Mouse (Mus musculus): ENCODE results near the gene Arl10. TPM values are rescaled to one million over a fixed set of nuclear protein-coding genes. Genes with fewer than 3 reads are reported as not detected.

Arl10 gene
- 12.0 TPM for polyA plus RNA-seq (2017; shearing (Covaris generic))

DNA sequence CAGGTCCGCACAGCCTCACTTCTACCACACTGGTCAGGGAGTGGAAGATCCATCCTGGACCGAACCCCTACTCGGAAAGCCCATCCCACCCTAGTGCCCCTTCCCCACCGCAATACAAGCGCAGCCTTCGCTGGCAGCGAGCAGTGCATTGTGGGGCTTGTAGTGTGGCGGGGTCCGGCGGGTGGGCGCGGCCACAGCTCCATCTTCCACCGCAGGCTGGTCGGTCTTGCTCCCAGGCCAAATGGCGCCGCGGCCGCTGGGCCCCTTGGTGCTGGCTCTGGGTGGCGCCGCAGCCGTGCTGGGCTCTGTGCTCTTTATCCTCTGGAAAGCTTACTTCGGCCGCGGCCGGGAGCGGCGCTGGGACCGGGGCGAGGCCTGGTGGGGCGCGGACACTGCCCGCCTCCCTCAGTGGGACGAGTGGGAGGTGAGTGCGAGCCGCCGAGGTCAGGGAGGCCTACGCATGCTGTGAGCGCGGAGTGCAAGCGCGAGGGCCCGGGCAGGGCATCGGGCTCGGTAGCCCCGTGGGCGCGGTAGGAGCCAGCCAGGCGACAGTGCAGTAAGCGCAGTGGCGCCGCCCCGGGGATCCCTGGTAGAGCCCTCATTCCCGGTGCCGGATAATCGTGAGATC lies at the start of gene Arl10:
Gene Arl10, plus strand, starts transcription at position 162 of the 628 bp plus-strand sequence.

DNA sequence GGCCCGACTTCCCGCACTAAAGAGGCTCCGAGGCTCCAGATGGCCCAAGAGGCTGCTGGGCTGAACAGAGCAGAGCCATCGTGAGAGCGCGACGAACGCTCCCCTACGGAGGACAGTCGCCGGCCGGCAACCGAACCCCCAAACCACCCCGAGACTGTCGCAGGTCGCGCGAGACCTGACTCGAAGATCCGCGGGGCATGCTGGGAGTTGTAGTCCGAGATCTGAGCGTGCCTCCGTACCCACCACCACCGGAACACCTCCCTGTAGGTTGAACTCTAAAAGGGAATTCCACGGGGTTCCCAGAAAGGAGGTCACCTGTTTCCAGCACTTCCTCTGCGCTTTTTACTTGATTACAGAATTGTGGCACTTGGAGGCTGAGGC lies 9.6 kb upstream of the Arl10 start, which contains the start of gene 4833439L19Rik:
Gene 4833439L19Rik, minus strand, starts transcription at position 235 of the 381 bp plus-strand sequence.

DNA sequence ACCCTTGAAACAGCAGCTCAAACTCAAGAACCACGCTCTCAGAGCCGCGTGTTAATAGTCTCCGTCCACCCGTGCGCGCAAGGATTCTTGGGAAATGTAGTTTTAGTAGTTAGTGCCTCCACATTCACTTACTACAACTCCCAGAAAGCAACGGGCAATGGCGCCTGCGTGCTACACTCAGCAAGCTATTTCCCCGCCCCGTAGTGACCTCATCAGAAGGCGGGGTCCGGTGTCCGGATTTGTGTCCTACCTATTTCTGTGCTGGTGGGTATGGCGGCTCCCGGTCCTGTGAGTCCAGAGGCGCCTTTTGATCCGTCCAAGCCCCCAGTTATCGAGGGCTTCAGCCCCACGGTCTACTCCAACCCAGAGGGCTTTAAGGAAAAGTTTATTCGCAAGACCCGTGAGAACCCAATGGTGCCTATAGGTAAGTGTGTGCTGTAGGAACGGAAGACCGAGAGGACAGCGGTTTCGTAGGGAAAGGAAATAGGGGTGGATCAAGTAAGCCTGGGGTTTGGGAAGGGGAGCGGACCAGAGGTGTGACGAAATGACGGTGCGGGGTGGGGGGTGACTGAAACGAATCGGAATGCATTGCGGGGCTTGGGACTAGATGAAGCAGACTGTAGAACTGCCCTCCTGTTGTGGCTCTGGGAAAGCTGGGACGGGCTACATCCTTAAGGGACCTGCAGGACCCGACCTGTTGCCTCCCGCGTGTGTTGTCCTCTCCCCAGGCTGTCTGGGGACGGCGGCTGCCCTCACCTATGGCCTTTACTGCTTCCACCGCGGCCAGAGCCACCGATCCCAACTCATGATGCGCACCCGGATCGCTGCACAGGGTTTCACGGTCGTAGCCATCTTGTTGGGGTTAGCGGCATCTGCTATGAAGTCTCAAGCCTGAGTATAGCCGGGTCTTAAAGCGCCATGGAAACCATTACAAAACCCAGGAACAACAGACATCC lies 15.5 kb downstream of the Arl10 start, which contains the start of the genes Nop16 and Higd2a:
Gene Nop16, minus strand, starts transcription at position 95 of the 956 bp plus-strand sequence.
Gene Higd2a, plus strand, starts transcription at position 212 of the 956 bp plus-strand sequence.

DNA sequence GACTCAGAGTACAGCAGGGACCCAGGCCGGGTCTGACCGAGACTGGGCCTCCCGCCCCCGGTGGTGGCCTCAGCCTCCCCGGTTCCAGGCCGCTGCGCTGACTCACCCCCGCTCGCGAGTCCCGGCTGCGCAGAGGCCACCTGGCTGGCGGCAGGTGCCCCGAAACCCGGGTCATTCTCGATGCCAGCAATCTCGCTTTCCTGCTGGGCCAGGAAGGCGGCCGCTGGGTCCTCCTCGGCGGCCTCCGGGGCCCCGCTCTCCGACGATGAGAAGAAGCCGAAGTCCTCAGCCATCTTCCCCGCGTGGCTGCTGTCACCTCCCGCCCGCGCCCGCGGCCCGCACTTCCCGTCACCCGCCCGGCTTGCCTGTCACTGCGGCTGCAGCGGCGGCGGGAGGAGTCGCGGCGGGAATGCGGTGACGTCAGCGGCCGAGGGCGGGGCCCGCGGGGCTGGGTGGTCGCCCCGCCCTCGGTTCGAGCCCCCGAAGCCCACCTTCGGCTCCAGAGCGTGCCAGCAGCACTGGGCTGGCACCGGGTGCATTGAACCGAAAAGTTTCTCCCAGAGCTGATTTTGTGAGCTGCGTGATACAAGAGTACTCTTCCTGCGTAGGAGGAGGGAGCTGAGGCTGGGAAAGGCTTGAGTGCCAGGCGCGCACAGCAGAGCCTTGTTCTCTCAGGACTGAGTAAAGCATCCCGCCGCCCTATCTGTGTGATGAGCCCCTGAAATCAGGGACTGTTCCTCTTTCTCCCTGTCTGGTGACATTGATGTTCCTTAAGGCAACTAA lies 36.3 kb downstream of the Arl10 start, which contains the start of gene Cltb:
Gene Cltb, minus strand, starts transcription at position 373 of the 783 bp plus-strand sequence.

DNA sequence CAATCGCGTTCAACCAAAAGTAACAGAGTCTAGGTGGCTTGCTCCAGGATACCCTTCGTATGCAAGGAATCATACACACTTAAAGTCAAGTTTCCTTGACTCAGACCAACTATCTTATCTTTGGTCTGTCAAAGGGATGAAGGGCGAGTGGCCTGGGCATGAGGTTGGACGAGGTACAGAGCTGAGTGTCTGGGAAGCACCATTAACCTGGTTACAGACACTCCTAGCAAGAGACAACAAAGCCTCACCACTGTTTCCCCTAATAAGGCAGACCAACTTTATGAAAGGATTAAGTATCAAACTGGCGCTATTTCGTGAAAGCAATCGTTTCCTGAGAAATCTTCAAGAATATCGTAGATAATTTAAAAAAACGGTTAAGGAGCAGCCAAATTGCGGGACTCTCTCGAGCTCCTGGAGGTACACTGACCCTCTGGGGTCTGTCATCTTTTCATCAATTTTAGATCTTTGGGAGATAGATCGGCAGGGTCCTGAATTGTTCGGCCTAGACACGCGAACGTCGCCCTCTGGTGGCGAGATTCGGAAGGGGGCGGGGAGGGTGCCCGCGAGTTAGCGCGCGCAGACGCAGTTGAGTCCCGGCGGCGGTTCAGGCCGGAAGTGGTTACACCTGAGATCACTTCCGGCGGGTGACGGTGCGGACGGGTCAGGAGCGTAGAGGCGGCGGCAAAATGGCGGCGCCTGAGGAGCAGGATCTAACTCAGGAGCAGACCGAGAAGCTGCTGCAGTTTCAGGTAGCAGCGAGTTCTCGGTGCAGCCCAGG lies 46.5 kb downstream of the Arl10 start, which contains the start of gene Faf2:
Gene Faf2, plus strand, starts transcription at position 630 of the 778 bp plus-strand sequence.

Other genes starting within 250 kb of the Arl10 start
- gene Cplx2, start 203.7 kb upstream of the Arl10 start, polyA plus RNA-seq (2017; shearing (Covaris generic)): not detected
- 34.3 TPM for gene Thoc3, start 106.2 kb upstream of the Arl10 start, polyA plus RNA-seq (2017; shearing (Covaris generic))
- gene Simc1, start 71.2 kb upstream of the Arl10 start, polyA plus RNA-seq (2017; shearing (Covaris generic)): 12.5 TPM
- gene 4833439L19Rik, start 9.6 kb upstream of the Arl10 start, polyA plus RNA-seq (2017; shearing (Covaris generic)): 87.5 TPM
- gene Nop16, start 15.1 kb downstream of the Arl10 start, polyA plus RNA-seq (2017; shearing (Covaris generic)): 53.7 TPM
- 190 TPM for gene Higd2a, start 15.2 kb downstream of the Arl10 start, polyA plus RNA-seq (2017; shearing (Covaris generic))
- gene Cltb, start 36.3 kb downstream of the Arl10 start, polyA plus RNA-seq (2017; shearing (Covaris generic)): 35.1 TPM
- gene Faf2, start 46.8 kb downstream of the Arl10 start, polyA plus RNA-seq (2017; shearing (Covaris generic)): 105 TPM
- gene Rnf44, start 118.9 kb downstream of the Arl10 start, polyA plus RNA-seq (2017; shearing (Covaris generic)): 54.9 TPM
- not detected for gene Cdhr2, start 126.4 kb downstream of the Arl10 start, polyA plus RNA-seq (2017; shearing (Covaris generic))
- gene Gprin1, start 174.9 kb downstream of the Arl10 start, polyA plus RNA-seq (2017; shearing (Covaris generic)): not detected
- 0.40 TPM for gene Sncb, start 191.6 kb downstream of the Arl10 start, polyA plus RNA-seq (2017; shearing (Covaris generic))
- not detected for gene Eif4e1b, start 209.0 kb downstream of the Arl10 start, polyA plus RNA-seq (2017; shearing (Covaris generic))
- 6.8 TPM for gene Tspan17, start 214.4 kb downstream of the Arl10 start, polyA plus RNA-seq (2017; shearing (Covaris generic))